Mouse (Mus musculus) ES-Bruce4 (cell line): ENCODE measurements around the gene Krtcap2.

Experiments used
- EP300 ChIP-seq: IDR thresholded peaks from 2 replicates; pipeline ENCODE4 v1.6.1; 2011; ENCODE audit warnings: low read depth, low read length; ENCODE audit not compliant: insufficient read depth
- POLR2A ChIP-seq: IDR thresholded peaks from one replicate; pipeline ENCODE4 v1.8.1; 2011; ENCODE audit warnings: low read length; ENCODE audit not compliant: insufficient read depth

DNA sequence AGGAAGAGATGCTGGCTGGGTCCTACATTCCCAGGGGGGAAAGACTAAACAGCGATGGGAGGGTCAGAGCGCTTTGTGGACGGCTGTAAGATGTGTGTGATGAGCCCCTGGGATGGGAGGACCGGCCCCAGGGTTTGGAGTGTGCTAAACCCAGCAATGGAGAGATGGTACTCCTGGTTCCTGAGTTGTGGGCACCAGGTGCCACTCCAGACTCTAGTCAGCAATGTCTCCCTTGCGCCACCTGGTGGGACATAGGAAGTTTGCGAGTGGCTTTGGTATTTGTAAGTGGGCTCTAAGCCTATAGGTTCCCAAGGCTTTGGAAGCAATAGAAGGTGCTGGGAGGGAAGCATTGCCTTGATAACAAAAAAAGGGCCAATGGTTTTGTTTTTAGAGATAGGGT lies 29.9 kb upstream of the Krtcap2 start:
- TF ChIP-seq EP300: no peak
- no peak for TF ChIP-seq POLR2A
